Mouse (Mus musculus) bone marrow, adult 2 months (tissue): ENCODE results near the gene Hid1.

Source experiments
- CTCF ChIP-seq: fragments of 200-500 bp; IDR thresholded peaks from 2 replicates; pipeline ENCODE4 v1.5.1; 2011; ENCODE audit warnings: low read length, control low read depth; ENCODE audit not compliant: control insufficient read depth, insufficient read depth
- POLR2A ChIP-seq: fragments of 200-500 bp; IDR thresholded peaks from 2 replicates; pipeline ENCODE4 v1.6.1; 2011; ENCODE audit warnings: low read depth, mild to moderate bottlenecking, control low read depth, low read length, borderline replicate concordance; ENCODE audit not compliant: control insufficient read depth

DNA sequence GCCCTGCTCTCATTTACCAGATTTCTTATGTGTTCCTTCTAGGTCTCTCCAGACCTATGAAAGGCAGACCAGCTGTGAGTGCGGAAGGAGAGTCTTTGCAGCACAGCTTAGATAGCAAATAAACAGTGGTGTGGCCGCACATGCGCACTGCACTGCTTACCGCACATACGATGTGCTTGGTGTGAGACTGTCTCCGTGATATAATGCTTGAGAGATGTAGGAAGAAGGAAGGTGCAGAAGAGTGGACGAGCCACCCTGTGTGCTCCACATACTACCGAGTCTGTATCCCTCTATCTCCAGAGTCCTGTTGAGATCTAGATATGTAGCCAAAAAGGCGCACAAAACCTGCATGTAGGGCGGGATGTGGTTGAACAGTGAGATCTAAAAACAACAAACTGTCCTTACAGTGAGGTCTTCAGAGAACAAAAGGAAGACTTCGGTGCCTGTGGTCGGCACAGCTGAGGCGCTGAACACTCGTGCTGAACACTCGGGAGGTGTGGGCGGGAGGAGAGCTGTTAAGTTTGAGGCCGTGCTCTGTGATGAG, 39.4 kb upstream of the Hid1 start:
- TF ChIP-seq CTCF (no peak), POLR2A (no peak)
